Comparison of ENCODE assay signal across 19 mouse cellular contexts in genomic region chr8:35143684-35144083, GRCm38 (mm10).
A peak's percentile ranks its signal among the peaks of the same experiment; 100 is the strongest.
DNase-seq lines count a peak whose midpoint lies in the region; ATAC-seq lines count a peak whose summit lies in the region.
"Had no signal": no experiment of that assay in that cellular context is flagged by ENCODE, and none has a peak within 500 bp of the region (broad histone marks: within the 10 kb centered on the region; RNA-seq: fewer than 3 reads in every experiment).

No protein-coding gene starts in this region.

- no peak overlapping the region for H3K4me2 ChIP-seq in midbrain, embryonic 11.5 days
- no peak overlapping the region for H3K4me2 ChIP-seq in midbrain, embryonic 13.5 days (replicated peaks)
- peak overlapping the region; percentile 51 for H3K4me2 ChIP-seq in heart, embryonic 14.5 days (ENCODE audit: low read length)
- H3K4me2 ChIP-seq: embryonic facial prominence, embryonic 15.5 days; hindbrain, embryonic 15.5 days had no signal

- no peak for ATAC-seq in midbrain, embryonic 11.5 days (ENCODE audit: low FRiP score)
- no peak for ATAC-seq in midbrain, embryonic 13.5 days
- ATAC-seq in heart, embryonic 14.5 days (ENCODE audit: insufficient number of reproducible peaks, insufficient read depth, low FRiP score, low read depth) = no peak
- no peak for ATAC-seq in megakaryocyte progenitor cell, adult 5-6 weeks (replicated peaks; ENCODE audit: poor library complexity)
- ATAC-seq: forebrain, embryonic 14.5 days; intestine, embryonic 16.5 days had no signal

- H3K36me3 ChIP-seq in midbrain, embryonic 11.5 days (ENCODE audit: control insufficient read depth, insufficient read depth, low read length) = no peaks in the 10 kb centered on the region
- H3K36me3 ChIP-seq in midbrain, embryonic 13.5 days = no peaks in the 10 kb centered on the region
- H3K36me3 ChIP-seq in heart, embryonic 14.5 days (ENCODE audit: control insufficient read depth, insufficient read depth, low read length) = no peaks in the 10 kb centered on the region
- H3K36me3 ChIP-seq: embryonic facial prominence, embryonic 15.5 days; forebrain, embryonic 10.5 days; hindbrain, embryonic 15.5 days had no signal

- H3K4me3 ChIP-seq in midbrain, embryonic 11.5 days (ENCODE audit: low read depth, low read length) = no peak overlapping the region
- no peak overlapping the region for H3K4me3 ChIP-seq in midbrain, embryonic 13.5 days (replicated peaks)
- no peak overlapping the region for H3K4me3 ChIP-seq in heart, embryonic 14.5 days (ENCODE audit: control insufficient read depth in 1 of 2, insufficient read depth in 1 of 2, low read depth in 1 of 2, low read length in 2 of 2)
- H3K4me3 ChIP-seq: embryonic facial prominence, embryonic 15.5 days; erythroblast, embryonic 14.5 days; forebrain, embryonic 10.5 days; hindbrain, embryonic 15.5 days had no signal

- no peak overlapping the region for H3K27ac ChIP-seq in midbrain, embryonic 11.5 days (ENCODE audit: low read depth, low read length)
- no peak overlapping the region for H3K27ac ChIP-seq in midbrain, embryonic 13.5 days
- peak overlapping the region; percentile 68 to 79 for H3K27ac ChIP-seq in heart, embryonic 14.5 days (replicated peaks in 1 of 2; ENCODE audit: control insufficient read depth in 1 of 2, insufficient read depth in 1 of 2, low read depth in 2 of 2, low read length in 2 of 2)
- H3K27ac ChIP-seq: embryonic facial prominence, embryonic 15.5 days; forebrain, embryonic 10.5 days; hindbrain, embryonic 15.5 days had no signal

- peak; percentile 15 to 23 for DNase-seq in heart, adult 18-20 months
- DNase-seq in heart, postnatal 4 days = no peak
- peak; percentile 10 for DNase-seq in midbrain, embryonic 11.5 days (ENCODE audit: low spot score, missing footprints)
- DNase-seq in heart, postnatal 10 days = peak; percentile 29 to 36
- no peak for DNase-seq in lung, postnatal 14 days
- DNase-seq: cerebellum, adult 11 months; cerebellum, adult 8-10 months; cerebellum, postnatal 14 days; embryo, embryonic 11 days; gastrocnemius, postnatal 36 days had no signal

- H3K9ac ChIP-seq in midbrain, embryonic 11.5 days (ENCODE audit: low read length) = no peak overlapping the region
- no peak overlapping the region for H3K9ac ChIP-seq in midbrain, embryonic 13.5 days (replicated peaks)
- H3K9ac ChIP-seq in heart, embryonic 14.5 days (ENCODE audit: low read length) = peak overlapping the region; percentile 35; the same call in 1 of the 2 replicates
- H3K9ac ChIP-seq: embryonic facial prominence, embryonic 15.5 days; hindbrain, embryonic 15.5 days had no signal

- no peaks in the 10 kb centered on the region for H3K27me3 ChIP-seq in midbrain, embryonic 11.5 days (ENCODE audit: control insufficient read depth, insufficient read depth, low read length)
- no peaks in the 10 kb centered on the region for H3K27me3 ChIP-seq in midbrain, embryonic 13.5 days
- H3K27me3 ChIP-seq in heart, embryonic 14.5 days (ENCODE audit: control insufficient read depth, insufficient read depth, low read length) = no peaks in the 10 kb centered on the region
- H3K27me3 ChIP-seq: embryonic facial prominence, embryonic 15.5 days; hindbrain, embryonic 15.5 days had no signal

- 71% methylated on average over 7 of the region's 7 CpGs for WGBS in midbrain, embryonic 11.5 days
- 64% methylated on average over 7 of the region's 7 CpGs for WGBS in midbrain, embryonic 13.5 days
- WGBS in heart, embryonic 14.5 days = 26% methylated on average over 7 of the region's 7 CpGs

- intact Hi-C loops in heart, postnatal 10 days (cut with DNase I) = loop anchor here (5.0 kb wide), 1 partner anchor 141 kb away; no protein-coding TSS in a partner anchor

- H3K9me3 ChIP-seq in midbrain, embryonic 11.5 days (ENCODE audit: control insufficient read depth, low read length) = no peaks in the 10 kb centered on the region
- H3K9me3 ChIP-seq in midbrain, embryonic 13.5 days = no peaks in the 10 kb centered on the region
- no peaks in the 10 kb centered on the region for H3K9me3 ChIP-seq in heart, embryonic 14.5 days (ENCODE audit: control insufficient read depth, low read length)
- H3K9me3 ChIP-seq: embryonic facial prominence, embryonic 15.5 days; forebrain, embryonic 10.5 days; hindbrain, embryonic 15.5 days had no signal

- no peaks in the 10 kb centered on the region for H3K4me1 ChIP-seq in midbrain, embryonic 11.5 days (ENCODE audit: control insufficient read depth, insufficient read depth, low read length)
- peaks cover 8% of the 10 kb centered on the region; the same call in 1 of the 2 replicates for H3K4me1 ChIP-seq in midbrain, embryonic 13.5 days (replicated peaks)
- H3K4me1 ChIP-seq in heart, embryonic 14.5 days (ENCODE audit: control insufficient read depth in 2 of 2, insufficient read depth in 2 of 2, low read length in 2 of 2) = peaks cover 17 to 27% of the 10 kb centered on the region in 2 experiments
- H3K4me1 ChIP-seq: hindbrain, embryonic 15.5 days had no signal

Comparison
In these comparisons a context has a peak if more than half of its experiments do, and no peak if none do; other contexts are left out.
1. DNase-seq: peak in heart, adult 18-20 months (2 of 2), midbrain, embryonic 11.5 days (single experiment) and heart, postnatal 10 days (2 of 2); none in heart, postnatal 4 days (single experiment) and lung, postnatal 14 days (single experiment).
2. H3K27ac ChIP-seq: peak in heart, embryonic 14.5 days (2 of 2); none in midbrain, embryonic 11.5 days (single experiment) and midbrain, embryonic 13.5 days (single experiment).